Mouse (Mus musculus) heart, adult 2 months (tissue): ENCODE measurements around the gene Smap1. TPM values are rescaled to one million over a fixed set of nuclear protein-coding genes. Genes with fewer than 3 reads are reported as not detected.

Experiments
- DNase-seq, 2 experiments: peaks; one replicate each; pipeline ENCODE4 v3.0.0; 2021
- H3K27ac ChIP-seq: fragments of 200-600 bp; 2 replicates; pipeline ENCODE4 v1.8.1; 2022
- H3K27me3 ChIP-seq: fragments of 200-500 bp; 2 replicates; pipeline ENCODE4 v1.6.1; 2012; ENCODE audit warnings: mild to moderate bottlenecking, low read length, inconsistent platforms, mixed read lengths; ENCODE audit not compliant: control insufficient read depth, insufficient read depth
- H3K36me3 ChIP-seq: fragments of 200-500 bp; 2 replicates; pipeline ENCODE4 v1.6.1; 2012; ENCODE audit warnings: low read length, inconsistent platforms; ENCODE audit not compliant: control insufficient read depth, insufficient read depth
- H3K4me1 ChIP-seq: fragments of 200-500 bp; 2 replicates; pipeline ENCODE4 v1.6.1; 2011; ENCODE audit warnings: low read length; ENCODE audit not compliant: control insufficient read depth, insufficient read depth
- H3K4me3 ChIP-seq: fragments of 200-600 bp; 2 replicates; pipeline ENCODE4 v1.8.1; 2022
- H3K79me2 ChIP-seq: fragments of 200-500 bp; replicated peaks from 2 replicates; pipeline ENCODE4 v1.6.1; 2012; ENCODE audit warnings: mild to moderate bottlenecking, inconsistent platforms, low read length, moderate library complexity, mixed read lengths; ENCODE audit not compliant: control insufficient read depth, insufficient read depth
- H3K9ac ChIP-seq: fragments of 200-500 bp; 2 replicates; pipeline ENCODE4 v1.6.1; 2012; ENCODE audit warnings: low read depth, mild to moderate bottlenecking, control low read depth, inconsistent platforms, low read length, mixed read lengths
- CTCF ChIP-seq: fragments of 200-600 bp; IDR thresholded peaks from 2 replicates; pipeline ENCODE4 v1.8.1; 2022; ENCODE audit warnings: antibody characterized with exemption, mild to moderate bottlenecking, moderate library complexity
- EP300 ChIP-seq: fragments of 200-500 bp; IDR thresholded peaks from 2 replicates; pipeline ENCODE4 v1.6.1; 2011; ENCODE audit warnings: low read depth, low read length, control low read depth; ENCODE audit not compliant: insufficient read depth
- POLR2A ChIP-seq: fragments of 200-500 bp; IDR thresholded peaks from 2 replicates; pipeline ENCODE4 v1.6.1; 2011; ENCODE audit warnings: mild to moderate bottlenecking, low read depth, low read length, control low read depth; ENCODE audit not compliant: insufficient read depth
- WGBS: fragments of 180-500 bp; shearing (Covaris S2); methylation state at CpG from one replicate; pipeline ENCODE4 v1.1.7; 2018; 5-methylcytosine and 5-hydroxymethylcytosine counted together
- intact Hi-C: fragments of 180-260 bp; cut with DNase I; formaldehyde crosslinking; loops from one replicate; pipeline ENCODE4 v1.15.1; 2025
- polyA plus RNA-seq: library from polyadenylated mRNA; depleted of rRNA; stranded (reverse); fragments of >200 nt; gene quantifications from 2 replicates; pipeline ENCODE4 v1.2.3, GENCODE M21; 2012
- total RNA-seq, 2 experiments: library from RNA; stranded (reverse); gene quantifications; 2 replicates each; pipeline ENCODE4 v1.2.3; 2021

Smap1 gene
- total and polyA plus RNA-seq, 3 experiments, result 19.1 to 21.6 (median 20.0) TPM

DNA sequence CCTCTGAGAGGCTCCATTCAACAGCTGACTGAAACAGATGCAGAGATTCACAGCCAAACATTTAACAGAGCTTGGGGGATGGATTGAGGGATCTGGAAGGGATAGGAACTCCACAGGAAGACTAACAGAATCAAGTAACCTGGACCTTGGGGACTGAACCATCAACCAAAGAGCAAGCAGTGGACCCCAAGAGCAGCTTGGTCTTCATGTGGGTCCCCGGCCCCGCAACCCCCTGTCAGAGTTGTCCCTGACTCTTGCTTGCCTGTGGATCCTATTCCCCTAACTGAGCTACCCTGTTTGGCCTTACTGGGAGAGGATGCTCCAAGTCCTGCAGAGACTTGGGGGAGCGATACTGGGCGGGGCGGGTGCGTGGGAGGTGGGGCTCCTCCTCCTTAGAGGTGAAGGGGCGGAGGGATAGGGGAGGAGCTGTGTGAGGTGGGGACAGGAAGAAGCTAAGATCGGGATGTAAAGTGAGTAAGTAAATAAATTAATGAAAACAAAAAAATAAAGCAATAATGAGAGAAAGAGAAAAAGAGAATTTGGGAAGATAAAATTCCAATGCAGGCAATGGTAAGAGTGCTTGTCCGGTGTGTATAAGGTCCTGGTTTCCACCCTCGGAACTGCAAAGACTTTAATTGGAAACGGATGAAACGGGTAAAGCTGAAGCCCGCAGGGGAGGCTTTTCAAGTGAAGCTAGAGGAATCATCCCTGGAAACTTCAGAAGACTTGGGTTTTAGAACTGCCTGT lies 36.7 kb upstream of the Smap1 start:
- DNase-seq, result no peak
- no peak overlapping the region for H3K27ac ChIP-seq
- H3K4me1 ChIP-seq, result no peaks in the 10 kb centered on the region
- no peaks in the 10 kb centered on the region for H3K79me2 ChIP-seq
- H3K9ac ChIP-seq, result no peak overlapping the region
- no peaks in the 10 kb centered on the region for H3K36me3 ChIP-seq
- intact Hi-C loops, result no loop called here
- 27% methylated on average over 13 of the region's 13 CpGs for WGBS
- 0 out of 2 replicates have a peak, but pooled peaks cover 2% of the 10 kb centered on the region for H3K27me3 ChIP-seq
- TF ChIP-seq EP300, result no peak
- no peak for TF ChIP-seq POLR2A
- TF ChIP-seq CTCF, result no peak
- no peak overlapping the region for H3K4me3 ChIP-seq

DNA sequence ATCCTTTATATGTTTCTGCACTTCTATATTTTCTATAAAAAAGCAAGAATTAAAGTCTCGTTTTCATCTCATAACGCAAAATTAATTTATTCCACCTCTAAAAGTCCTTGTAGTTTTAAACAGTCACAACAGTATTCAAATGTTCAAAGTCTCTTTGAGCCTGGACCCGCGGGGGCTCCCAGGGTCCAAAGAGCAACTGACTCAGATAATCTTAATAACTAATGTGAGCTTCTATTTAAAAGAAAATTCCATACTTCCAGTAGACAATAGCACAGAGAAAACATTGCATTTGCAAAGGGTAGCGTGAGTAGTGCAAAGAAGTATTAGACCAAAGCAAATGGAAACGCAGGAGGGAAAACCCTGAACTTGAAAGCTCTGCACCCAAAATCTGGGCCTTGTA lies 36.0 kb upstream of the Smap1 start:
- Histone ChIP-seq H3K9ac (no peak overlapping the region), H3K4me3 (no peak overlapping the region), H3K4me1 (no peaks in the 10 kb centered on the region), H3K27ac (no peak overlapping the region), H3K79me2 (no peaks in the 10 kb centered on the region), H3K36me3 (no peaks in the 10 kb centered on the region), H3K27me3 (0 out of 2 replicates have a peak, but pooled peaks cover 2% of the 10 kb centered on the region)
- WGBS, result 92% methylated on average over 6 of the region's 6 CpGs
- no peak for DNase-seq
- intact Hi-C loops, result no loop called here
- no peak for TF ChIP-seq CTCF
- TF ChIP-seq EP300, result no peak
- TF ChIP-seq POLR2A, result no peak

DNA sequence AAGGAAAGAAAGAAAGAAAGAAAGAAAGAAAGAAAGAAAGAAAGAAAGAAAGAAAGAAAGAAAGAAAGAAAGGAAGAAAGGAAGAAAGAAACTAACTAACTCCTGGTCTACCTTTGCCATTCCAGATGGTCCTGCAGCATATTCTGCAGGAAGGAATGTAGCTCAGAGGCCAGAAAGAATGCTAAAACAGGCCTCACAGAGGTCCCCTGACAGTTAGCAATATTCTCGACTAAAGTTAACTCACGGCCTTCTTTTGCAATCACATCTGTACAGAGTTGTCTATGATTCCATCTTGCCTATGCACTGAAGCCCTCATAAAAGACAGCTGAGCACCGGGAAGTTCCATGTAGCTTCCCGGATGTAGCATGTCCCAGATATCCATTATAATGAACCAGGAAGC lies 33.4 kb upstream of the Smap1 start:
- TF ChIP-seq CTCF (no peak), EP300 (no peak), POLR2A (no peak)

DNA sequence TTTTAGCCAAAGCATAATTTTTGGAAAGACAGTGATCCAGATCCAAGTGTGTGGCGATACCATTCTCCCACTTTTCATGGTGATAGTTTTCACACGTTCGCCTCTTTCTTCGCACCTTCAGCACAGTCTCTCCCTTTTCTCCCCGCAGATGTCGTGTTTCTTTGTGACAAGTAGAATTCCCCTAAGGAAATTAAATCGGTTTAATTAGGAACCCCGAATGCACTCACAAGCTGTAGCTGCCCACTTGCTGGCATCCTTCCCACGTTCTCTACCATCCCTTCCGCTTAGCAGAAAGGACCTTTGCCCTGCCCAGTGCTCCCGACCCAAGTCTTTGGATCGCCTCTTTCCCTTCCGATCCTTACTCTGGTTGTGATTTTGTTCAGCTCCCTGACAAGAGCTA lies 31.8 kb upstream of the Smap1 start:
- H3K27me3 ChIP-seq, result no peaks in the 10 kb centered on the region
- 86% methylated on average over 13 of the region's 13 CpGs for WGBS
- H3K4me1 ChIP-seq, result no peaks in the 10 kb centered on the region
- no peak overlapping the region for H3K9ac ChIP-seq
- no peak for DNase-seq
- intact Hi-C loops, result no loop called here
- H3K4me3 ChIP-seq, result no peak overlapping the region
- H3K27ac ChIP-seq, result no peak overlapping the region
- H3K36me3 ChIP-seq, result no peaks in the 10 kb centered on the region
- TF ChIP-seq POLR2A (no peak), EP300 (no peak), CTCF (no peak)
- no peaks in the 10 kb centered on the region for H3K79me2 ChIP-seq

More for the DNA sequence above, 33.4 kb upstream of the Smap1 start:
- Histone ChIP-seq H3K36me3 (no peaks in the 10 kb centered on the region), H3K4me1 (no peaks in the 10 kb centered on the region), H3K9ac (no peak overlapping the region), H3K27me3 (0 out of 2 replicates have a peak, but pooled peaks cover 2% of the 10 kb centered on the region), H3K79me2 (no peaks in the 10 kb centered on the region), H3K4me3 (no peak overlapping the region), H3K27ac (no peak overlapping the region)
- intact Hi-C loops, result no loop called here
- DNase-seq, result no peak
- 80% methylated on average over 4 of the region's 4 CpGs for WGBS

DNA sequence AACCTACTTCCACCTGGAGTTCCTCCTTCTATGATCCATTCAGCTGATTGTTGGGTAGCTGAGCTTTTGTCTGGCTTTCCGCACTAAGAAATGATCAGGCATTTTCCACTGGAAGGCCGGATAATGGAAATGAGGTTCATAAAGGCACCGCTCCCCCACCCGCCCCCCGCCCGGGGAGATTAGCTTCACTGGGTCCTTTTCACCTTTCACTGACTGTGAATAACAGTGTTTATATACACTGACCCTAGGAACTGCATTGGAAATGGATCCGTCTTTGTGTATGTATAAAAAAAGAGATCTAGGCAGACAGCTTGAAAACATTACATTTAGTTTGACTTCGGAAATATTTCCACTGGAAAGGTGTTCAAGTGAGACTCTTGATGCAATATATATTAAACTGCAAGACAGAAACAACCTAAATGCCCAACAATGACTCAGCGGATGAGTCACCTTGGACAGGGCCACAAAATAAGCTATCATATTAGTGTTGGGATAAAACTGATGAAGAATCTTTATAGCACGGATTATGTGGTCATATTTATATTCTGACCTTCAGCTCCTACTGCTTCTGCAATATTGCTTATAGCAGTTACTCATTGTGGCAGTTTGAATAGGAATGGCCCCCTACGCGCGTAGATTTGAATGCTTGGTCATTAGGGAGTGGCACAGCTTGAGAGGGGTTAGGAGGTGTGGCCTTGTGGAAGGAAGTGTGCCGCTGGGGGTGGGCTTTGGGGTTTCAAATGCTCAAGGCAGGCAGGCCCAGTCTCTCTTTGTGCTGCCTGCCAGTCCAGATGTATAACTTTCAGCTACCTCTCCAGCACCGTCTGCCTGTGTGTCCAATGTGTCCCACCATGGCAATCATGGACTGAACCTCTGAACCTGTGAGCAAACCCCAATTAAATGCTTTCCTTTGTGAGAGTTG lies 26.9 kb upstream of the Smap1 start:
- Histone ChIP-seq H3K4me1 (no peaks in the 10 kb centered on the region), H3K36me3 (no peaks in the 10 kb centered on the region), H3K27me3 (no peaks in the 10 kb centered on the region), H3K4me3 (no peak overlapping the region), H3K79me2 (no peaks in the 10 kb centered on the region), H3K9ac (no peak overlapping the region), H3K27ac (no peak overlapping the region)
- TF ChIP-seq CTCF (no peak), POLR2A (no peak), EP300 (no peak)
- intact Hi-C loops, result no loop called here
- no peak for DNase-seq
- WGBS, result 87% methylated on average over 15 of the region's 15 CpGs

DNA sequence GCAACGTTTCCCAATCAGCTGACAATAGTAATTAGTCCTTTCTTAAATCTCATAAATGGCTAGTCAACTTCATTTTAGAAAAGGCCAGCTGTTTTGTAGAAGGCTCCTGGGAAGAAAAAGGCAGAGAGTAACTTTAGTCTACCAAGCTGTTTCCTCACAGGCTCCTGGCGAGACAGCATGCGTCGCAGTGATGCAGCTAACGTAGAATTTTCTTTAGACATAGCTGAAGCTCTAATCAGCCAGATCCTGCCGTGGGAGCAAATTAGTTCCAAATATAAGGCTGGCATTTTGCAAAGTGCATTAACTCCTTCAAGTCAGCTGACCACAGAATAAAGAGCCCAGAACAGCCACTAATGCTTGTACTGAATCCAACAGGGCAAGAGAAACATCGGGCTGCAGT lies 26.2 kb upstream of the Smap1 start:
- no peak for TF ChIP-seq CTCF
- no peak for TF ChIP-seq EP300
- TF ChIP-seq POLR2A, result no peak
- Histone ChIP-seq H3K9ac (no peak overlapping the region), H3K27me3 (no peaks in the 10 kb centered on the region), H3K4me3 (no peak overlapping the region), H3K27ac (no peak overlapping the region), H3K79me2 (no peaks in the 10 kb centered on the region), H3K4me1 (no peaks in the 10 kb centered on the region), H3K36me3 (no peaks in the 10 kb centered on the region)
- 65% methylated on average over 7 of the region's 7 CpGs for WGBS
- no peak for DNase-seq
- intact Hi-C loops, result no loop called here
